ENCODE assay signal across 20 mouse cellular contexts in the genomic region with DNA sequence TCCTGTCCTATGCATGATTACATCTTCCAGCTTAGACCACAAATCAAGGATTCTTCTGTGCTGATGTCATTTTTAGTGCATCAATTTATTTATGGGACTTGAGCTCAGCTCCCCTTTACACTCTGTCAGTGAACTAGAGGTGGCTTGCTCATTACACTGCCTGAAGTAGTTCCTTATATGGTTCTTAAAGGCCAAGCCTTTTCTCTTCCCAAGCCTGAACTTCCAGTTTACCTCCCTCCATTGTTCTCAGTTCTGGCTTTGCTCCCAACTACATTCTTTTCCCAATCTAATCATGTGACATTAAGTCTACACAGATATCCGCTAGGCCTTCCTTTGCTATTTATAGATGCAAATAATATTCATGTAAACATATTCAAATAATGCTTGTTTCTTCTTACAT. TPM values are rescaled to one million over a fixed set of nuclear protein-coding genes. Genes with fewer than 3 reads are reported as not detected.
DNase-seq lines count a peak whose midpoint lies in the region; ATAC-seq and TF ChIP-seq lines count a peak whose summit lies in the region.
"Had no signal": no experiment of that assay in that cellular context is flagged by ENCODE, and none has a peak within 500 bp of the region (broad histone marks: within the 10 kb centered on the region; RNA-seq: fewer than 3 reads in every experiment).

No protein-coding gene starts in this region.

- WGBS in heart, embryonic 10.5 days: 69% methylated on average over 1 of the region's 1 CpGs
- WGBS in kidney, postnatal 0 days: 67% methylated on average over 1 of the region's 1 CpGs
- WGBS in heart, embryonic 14.5 days: 26% methylated on average over 1 of the region's 1 CpGs

- H3K27me3 ChIP-seq in heart, embryonic 10.5 days (ENCODE audit: insufficient read depth, poor library complexity, severe bottlenecking): no peaks in the 10 kb centered on the region
- H3K27me3 ChIP-seq in kidney, postnatal 0 days (ENCODE audit: insufficient read depth, low read length): no peaks in the 10 kb centered on the region
- no peaks in the 10 kb centered on the region for H3K27me3 ChIP-seq in heart, embryonic 14.5 days (ENCODE audit: control insufficient read depth, insufficient read depth, low read length)
- H3K27me3 ChIP-seq: liver, embryonic 13.5 days had no signal

- peak; percentile 88 for DNase-seq in heart, adult 11 months
- no peak for DNase-seq in heart, embryonic 10.5 days (ENCODE audit: low spot score)
- DNase-seq in kidney, postnatal 0 days (ENCODE audit: low spot score): peak; percentile 12
- DNase-seq in kidney, postnatal 4 days: no peak
- peak; percentile 47 for DNase-seq in lung, postnatal 25 days (ENCODE audit: low spot score)
- no peak for DNase-seq in c-Kit-positive CD71-positive TER-119-positive erythroid progenitor cells, embryonic 14.5 days (ENCODE audit: low spot score)
- DNase-seq: adrenal gland, adult 2 months; cerebellum, adult 2 months; kidney, postnatal 36 days; liver, embryonic 13.5 days; right cerebral cortex, postnatal 25 days had no signal

- H3K9ac ChIP-seq in kidney, postnatal 0 days (ENCODE audit: low read depth, low read length): no peak overlapping the region
- no peak overlapping the region for H3K9ac ChIP-seq in heart, embryonic 14.5 days (ENCODE audit: low read length)
- H3K9ac ChIP-seq: liver, embryonic 13.5 days had no signal

- H3K4me3 ChIP-seq in heart, embryonic 10.5 days: no peak overlapping the region
- no peak overlapping the region for H3K4me3 ChIP-seq in kidney, postnatal 0 days (replicated peaks; ENCODE audit: low read depth, low read length)
- no peak overlapping the region for H3K4me3 ChIP-seq in heart, embryonic 14.5 days (ENCODE audit: control insufficient read depth in 1 of 2, insufficient read depth in 1 of 2, low read depth in 1 of 2, low read length in 2 of 2)
- H3K4me3 ChIP-seq: liver, embryonic 13.5 days had no signal

- no peak for ATAC-seq in kidney, postnatal 0 days (replicated peaks; ENCODE audit: low FRiP score, low read depth)
- peak; percentile 50; the same call in 1 of the 2 replicates for ATAC-seq in heart, embryonic 14.5 days (ENCODE audit: insufficient number of reproducible peaks, insufficient read depth, low FRiP score, low read depth)
- ATAC-seq in granulocyte monocyte progenitor cell, adult 5-6 weeks (replicated peaks; ENCODE audit: poor library complexity, severe bottlenecking): no peak
- ATAC-seq: forebrain, embryonic 16.5 days; inflammation-experienced regulatory T-cells, adult 6 months; midbrain, embryonic 16.5 days had no signal

- no peaks in the 10 kb centered on the region for H3K36me3 ChIP-seq in heart, embryonic 10.5 days
- H3K36me3 ChIP-seq in kidney, postnatal 0 days (ENCODE audit: insufficient read depth, low read length): no peaks in the 10 kb centered on the region
- H3K36me3 ChIP-seq in heart, embryonic 14.5 days (ENCODE audit: control insufficient read depth, insufficient read depth, low read length): no peaks in the 10 kb centered on the region
- H3K36me3 ChIP-seq: liver, embryonic 13.5 days had no signal

- no peaks in the 10 kb centered on the region for H3K9me3 ChIP-seq in heart, embryonic 10.5 days
- no peaks in the 10 kb centered on the region for H3K9me3 ChIP-seq in kidney, postnatal 0 days (replicated peaks; ENCODE audit: low read length)
- no peaks in the 10 kb centered on the region for H3K9me3 ChIP-seq in heart, embryonic 14.5 days (ENCODE audit: control insufficient read depth, low read length)
- H3K9me3 ChIP-seq: liver, embryonic 13.5 days had no signal

- H3K27ac ChIP-seq in heart, embryonic 10.5 days: no peak overlapping the region
- H3K27ac ChIP-seq in kidney, postnatal 0 days: no peak overlapping the region
- H3K27ac ChIP-seq in heart, embryonic 14.5 days (replicated peaks in 1 of 2; ENCODE audit: control insufficient read depth in 1 of 2, insufficient read depth in 1 of 2, low read depth in 2 of 2, low read length in 2 of 2): peak overlapping the region; percentile 37 to 56; a peak in 2 of 4 replicates
- H3K27ac ChIP-seq: liver, embryonic 13.5 days had no signal

- no peak overlapping the region for H3K4me2 ChIP-seq in kidney, postnatal 0 days (ENCODE audit: low read length)
- no peak overlapping the region for H3K4me2 ChIP-seq in heart, embryonic 14.5 days (ENCODE audit: low read length)
- H3K4me2 ChIP-seq: liver, embryonic 13.5 days had no signal

- TF ChIP-seq CTCF in kidney, postnatal 0 days (IDR thresholded peaks at IDR 0.05; ENCODE audit: low read depth): no peak

- no peaks in the 10 kb centered on the region for H3K4me1 ChIP-seq in heart, embryonic 10.5 days
- H3K4me1 ChIP-seq in kidney, postnatal 0 days (replicated peaks; ENCODE audit: insufficient read depth, low read length): no peaks in the 10 kb centered on the region
- H3K4me1 ChIP-seq in heart, embryonic 14.5 days (ENCODE audit: control insufficient read depth in 2 of 2, insufficient read depth in 2 of 2, low read length in 2 of 2): no peaks in the 10 kb centered on the region
- H3K4me1 ChIP-seq: liver, embryonic 13.5 days had no signal

RNA-seq across cellular contexts. Expression of a gene that starts 12.4 kb away (rescaled TPM):
- polyA plus RNA-seq in heart, embryonic 10.5 days (2016; fragmentation: Nextera tagmentation; extraction: Ambion mirVana): not detected in 2 replicates
- polyA plus RNA-seq in kidney, postnatal 0 days (2015; fragmentation: Nextera tagmentation; extraction: Ambion mirVana): 0.28 and 0.37 TPM in 2 replicates
- not detected in 2 replicates for polyA plus RNA-seq in heart, embryonic 14.5 days (2014; fragmentation: Nextera tagmentation; extraction: Ambion mirVana)
- total RNA-seq in granulocyte monocyte progenitor cell, adult 5-6 weeks (2014; fragmentation: Nextera tagmentation): not detected in 2 replicates
- total RNA-seq in granulocyte monocyte progenitor cell, adult 5-6 weeks (2017): not detected in 2 replicates
- total RNA-seq: adrenal gland, adult 2 months; gastrocnemius, adult 8-10 months; layer of hippocampus, postnatal 25 days; left cerebral cortex, postnatal 25 days; megakaryocyte progenitor cell, adult 5-6 weeks had no signal
- polyA plus RNA-seq: adrenal gland, adult 2 months; inflammation-experienced regulatory T-cells, adult 6 months; liver, embryonic 13.5 days had no signal

Comparison
In these comparisons a context has a peak if more than half of its experiments do, and no peak if none do; other contexts are left out.
1. DNase-seq: peak in heart, adult 11 months (single experiment), kidney, postnatal 0 days (single experiment) and lung, postnatal 25 days (single experiment); none in heart, embryonic 10.5 days (single experiment), kidney, postnatal 4 days (0 of 2) and c-Kit-positive CD71-positive TER-119-positive erythroid progenitor cells, embryonic 14.5 days (single experiment).
2. H3K27ac ChIP-seq: peak in heart, embryonic 14.5 days (2 of 2); none in heart, embryonic 10.5 days (single experiment) and kidney, postnatal 0 days (single experiment).